Mouse (Mus musculus) central nervous system, embryonic 18 days (tissue): ENCODE measurements around the gene A730049H05Rik. TPM values are rescaled to one million over a fixed set of nuclear protein-coding genes. Genes with fewer than 3 reads are reported as not detected.

Source experiments
- polyA plus RNA-seq: library from polyadenylated mRNA; depleted of rRNA; stranded (reverse); fragments of >200 nt; gene quantifications from 2 replicates; pipeline ENCODE4 v1.2.3, GENCODE M21; 2012; rRNA removed

The A730049H05Rik gene
- 0.48 and 0.53 TPM in 2 replicates for polyA plus RNA-seq

GRCm38 (mm10) chr6:92816311-92816751 lies at the start of gene A730049H05Rik:
A730049H05Rik (plus strand) TSS chr6:92816478.

DNA sequence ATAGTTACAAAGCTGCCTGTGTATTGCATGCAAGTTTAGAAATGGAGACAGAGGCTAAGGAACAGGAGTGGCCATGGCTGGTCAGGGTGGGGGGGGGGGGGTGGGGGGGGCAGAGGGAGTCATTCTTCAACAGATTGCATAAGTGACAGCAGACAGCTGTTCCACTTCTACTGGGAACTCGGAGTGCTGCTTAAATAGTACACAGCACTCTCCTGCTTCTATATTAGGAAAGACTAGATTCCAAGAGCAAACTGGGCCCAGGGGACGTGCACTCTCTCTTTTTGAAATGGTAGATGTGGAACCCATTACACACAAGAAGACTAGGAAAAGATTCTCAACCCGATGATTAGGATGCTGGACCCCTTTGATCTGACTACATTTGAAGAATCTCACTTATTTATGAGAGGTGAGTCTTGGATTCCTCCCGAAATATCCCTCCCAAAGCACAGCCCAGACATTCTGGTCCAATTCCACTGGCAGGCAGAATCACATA lies 52.9 kb downstream of the A730049H05Rik start, which contains the start of gene Gm15737:
Gm15737 (plus strand) TSS at position 269 of the 493 bp plus-strand sequence.

Other genes with a start within 250 kb of the A730049H05Rik start
- gene Prickle2, start 110.3 kb upstream of the A730049H05Rik start, polyA plus RNA-seq, result 15.2 and 17.0 TPM in 2 replicates
- not detected in 2 replicates for gene Gm15737, start 52.9 kb downstream of the A730049H05Rik start, polyA plus RNA-seq
- 3.0 and 3.1 TPM in 2 replicates for gene Adamts9, start 127.0 kb downstream of the A730049H05Rik start, polyA plus RNA-seq